Mouse (Mus musculus): ENCODE measurements around the gene Serpina3f.

Serpina3f gene

GRCm38 (mm10) chr12:104245595-104245994, 31.3 kb downstream of the Serpina3f start:
- no peak for ATAC-seq (ENCODE audit: insufficient number of reproducible peaks, low FRiP score, low TSS enrichment)

GRCm38 (mm10) chr12:104247553-104248002, 33.2 kb downstream of the Serpina3f start:
- no peak for ATAC-seq (ENCODE audit: insufficient number of reproducible peaks, low FRiP score, low TSS enrichment)

GRCm38 (mm10) chr12:104248231-104248630, 33.9 kb downstream of the Serpina3f start:
- no peak for ATAC-seq (ENCODE audit: insufficient number of reproducible peaks, low FRiP score, low TSS enrichment)

GRCm38 (mm10) chr12:104261041-104261440, 46.7 kb downstream of the Serpina3f start:
- ATAC-seq (ENCODE audit: insufficient number of reproducible peaks, low FRiP score, low TSS enrichment), result no peak

- ATAC-seq (ENCODE audit: insufficient number of reproducible peaks, low FRiP score, low TSS enrichment), result no peak
Measured at GRCm38 (mm10) chr12:104262863-104263262, 48.5 kb downstream of the Serpina3f start, which contains the start of gene Serpina3i. Gene Serpina3i, plus strand, starts transcription at chr12:104263122.

GRCm38 (mm10) chr12:104266374-104266773, 52.0 kb downstream of the Serpina3f start:
- ATAC-seq (ENCODE audit: insufficient number of reproducible peaks, low FRiP score, low TSS enrichment), result no peak

Data from cerebellum, adult (tissue).